Mouse (Mus musculus) 3T3-L1 (cell line): ENCODE results near the gene Ucma.
A peak's percentile ranks its signal among the peaks of the same experiment; 100 is the strongest.

ENCODE experiments used
- DNase-seq: peaks from one replicate; pipeline ENCODE4 v3.0.0-alpha.2; 2015; ENCODE audit warnings: low read depth, low spot score

The Ucma gene

GRCm38 (mm10) chr2:5001266-5001665, 25.3 kb downstream of the Ucma start:
- DNase-seq = no peak

DNA sequence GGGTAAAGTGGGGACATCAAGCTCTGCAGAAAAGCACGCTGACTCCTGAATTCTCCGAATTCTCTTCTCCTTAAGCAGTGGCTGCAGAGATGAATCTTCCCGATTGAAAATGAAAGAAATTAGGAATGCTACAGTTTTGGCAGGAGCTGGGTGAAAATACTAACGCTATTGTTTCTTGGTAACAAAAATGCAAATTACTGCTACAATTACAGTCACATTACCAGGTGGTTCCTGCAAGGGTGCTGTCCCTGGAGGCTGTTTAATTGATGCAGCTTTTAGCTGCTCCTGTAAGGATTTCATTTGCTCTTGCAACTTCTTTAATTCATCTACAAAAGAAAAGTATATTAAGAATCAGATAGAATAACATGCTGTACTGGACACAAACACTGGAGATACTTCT, 31.2 kb downstream of the Ucma start:
- no peak for DNase-seq

GRCm38 (mm10) chr2:5011898-5012490, 36.1 kb downstream of the Ucma start:
- peak; percentile 20 for DNase-seq

GRCm38 (mm10) chr2:5012491-5013324, 36.8 kb downstream of the Ucma start, which contains the start of gene Mcm10:
TSS of gene Mcm10 (minus strand) at chr2:5012791.
- peak; percentile 98 for DNase-seq

GRCm38 (mm10) chr2:5014616-5015015, 38.7 kb downstream of the Ucma start:
- no peak for DNase-seq

DNA sequence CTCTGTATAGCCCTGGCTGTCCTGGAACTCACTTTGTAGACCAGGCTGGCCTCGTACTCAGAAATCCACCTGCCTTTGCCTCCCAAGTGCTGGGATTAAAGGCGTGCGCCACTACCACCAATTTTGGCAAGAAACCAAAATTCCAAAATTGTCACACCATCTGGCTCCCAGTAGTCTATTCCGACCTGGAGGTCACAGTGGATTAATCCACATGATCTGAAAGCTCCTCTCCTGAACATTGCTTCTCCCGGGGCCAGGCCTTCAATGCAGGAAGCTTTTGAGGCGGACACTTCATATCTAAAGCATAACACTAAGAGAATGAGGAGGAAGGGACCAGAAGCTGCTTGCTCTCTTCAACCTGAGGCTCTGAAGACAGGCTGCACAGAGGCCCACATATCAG, 39.6 kb downstream of the Ucma start:
- DNase-seq = no peak

GRCm38 (mm10) chr2:5016922-5017321, 41.0 kb downstream of the Ucma start:
- no peak for DNase-seq

- no peak for DNase-seq
Observed at GRCm38 (mm10) chr2:5019708-5020107, 43.8 kb downstream of the Ucma start.

DNA sequence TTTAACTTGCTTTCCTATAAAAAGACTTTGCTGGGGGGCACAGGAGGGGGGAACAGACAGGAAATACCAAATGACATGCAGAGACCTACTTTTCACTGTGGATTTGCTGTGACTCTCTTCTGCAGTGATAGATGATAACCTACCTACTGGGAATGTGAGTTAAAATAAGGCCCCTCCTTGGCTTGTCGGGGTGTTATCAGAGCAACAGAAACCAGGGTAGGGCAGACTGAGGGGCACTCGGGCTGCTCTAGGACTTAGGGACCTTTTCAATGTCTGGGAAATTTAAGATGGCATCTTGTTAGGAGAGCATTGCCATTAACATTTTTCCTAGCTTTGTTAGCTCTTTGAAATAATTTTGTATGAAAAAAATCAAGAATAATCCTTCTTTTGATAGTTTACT, 47.4 kb downstream of the Ucma start:
- DNase-seq = no peak

DNA sequence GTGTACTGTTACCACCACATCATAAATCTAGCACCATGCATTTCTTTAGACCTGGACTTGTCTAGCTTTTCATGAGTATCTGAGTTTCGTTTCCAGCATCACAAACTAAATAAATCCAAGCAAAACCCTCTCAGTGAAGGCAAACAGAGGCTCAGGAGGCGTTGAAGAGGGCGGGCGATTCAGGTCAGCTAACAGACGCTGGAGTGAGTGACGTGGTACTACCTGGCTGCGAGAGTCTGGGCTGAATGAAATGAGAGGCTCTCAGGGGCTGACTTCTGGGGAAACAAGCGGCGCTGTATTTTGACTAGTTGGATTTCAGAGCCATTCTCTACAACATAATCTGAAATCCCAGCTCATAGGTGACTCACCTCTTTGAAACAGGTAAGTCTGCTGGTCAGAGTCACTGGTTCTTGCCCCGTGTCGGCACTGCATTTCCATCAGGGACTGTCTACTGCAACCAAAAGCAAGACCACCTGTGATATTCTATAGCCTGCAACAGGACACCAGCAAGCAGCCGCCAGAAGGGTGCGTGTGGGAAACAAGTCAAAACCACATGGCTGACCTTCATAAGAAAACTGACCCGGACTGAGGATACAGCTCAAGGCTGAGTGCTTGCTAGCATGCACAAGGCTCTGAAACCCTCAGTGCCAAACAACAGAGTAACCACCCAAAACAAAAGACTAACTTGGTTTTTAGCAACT, 47.9 kb downstream of the Ucma start:
- DNase-seq = no peak

DNA sequence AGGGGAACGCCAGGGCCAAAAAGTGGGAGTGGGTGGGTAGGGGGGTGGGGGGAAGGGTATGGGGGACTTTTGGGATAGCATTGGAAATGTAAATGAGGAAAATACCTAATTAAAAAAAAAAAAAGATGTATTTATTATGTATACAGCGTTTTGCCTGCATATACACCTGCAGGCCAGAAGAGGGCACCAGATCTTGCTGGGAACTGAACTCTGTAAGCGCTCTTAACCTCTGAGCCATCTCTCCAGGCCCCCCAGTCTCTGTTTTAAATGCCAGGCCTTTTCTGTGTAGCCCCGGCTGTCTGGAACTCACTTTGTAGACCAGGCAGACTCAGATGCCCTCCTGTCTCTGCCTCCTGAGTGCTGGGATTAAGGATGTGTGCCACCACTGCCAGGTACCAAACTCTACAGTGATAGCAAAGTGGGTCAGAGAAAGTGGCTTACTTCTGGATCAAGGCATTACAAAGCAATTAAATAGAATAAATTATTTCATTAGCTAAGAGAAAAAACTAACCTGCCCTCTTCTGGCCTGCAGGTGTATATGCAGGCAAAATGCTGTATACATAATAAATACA, 49.3 kb downstream of the Ucma start:
- peak; percentile 18 for DNase-seq

DNA sequence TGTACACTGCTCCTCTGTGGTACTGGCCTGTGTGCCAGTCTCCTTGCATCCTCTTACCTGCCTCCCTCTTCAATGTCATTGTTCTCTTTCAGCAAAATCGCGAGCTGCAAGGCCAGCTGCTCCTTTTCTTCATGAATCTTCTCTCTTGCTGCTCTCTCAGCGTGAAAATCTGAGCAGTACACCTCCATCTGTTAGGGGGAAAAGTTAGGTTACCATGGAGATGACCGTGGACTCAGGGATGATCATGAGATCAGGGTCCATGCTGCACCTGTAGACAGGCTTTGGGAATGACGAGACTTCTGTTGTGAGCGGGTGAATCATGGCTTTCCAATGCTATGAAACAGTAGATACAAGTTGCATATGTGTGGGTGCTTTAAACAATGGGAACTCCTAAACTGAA, 51.1 kb downstream of the Ucma start:
- no peak for DNase-seq

- no peak for DNase-seq
Observed at GRCm38 (mm10) chr2:5028047-5028446, 52.1 kb downstream of the Ucma start.

DNA sequence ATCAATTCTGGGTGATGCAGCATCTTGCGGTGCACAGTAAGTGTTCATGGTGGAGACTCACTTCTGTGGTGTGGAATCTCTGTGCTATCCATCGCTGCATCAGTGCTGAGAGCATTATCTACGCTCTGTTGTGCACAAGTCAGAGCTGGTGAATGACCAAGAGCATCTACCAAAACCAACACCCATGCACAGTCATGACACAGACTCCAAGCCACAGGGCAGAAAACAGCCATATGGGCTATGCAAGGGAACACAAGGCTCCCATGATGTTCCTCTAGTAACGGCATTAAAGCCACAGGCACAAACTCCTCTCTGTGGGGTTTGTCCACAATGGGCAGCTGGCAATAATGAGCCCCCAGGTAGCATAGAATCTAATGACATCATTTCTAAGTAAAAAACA, 53.9 kb downstream of the Ucma start:
- DNase-seq = no peak

- no peak for DNase-seq
Observed at GRCm38 (mm10) chr2:5031215-5031614, 55.3 kb downstream of the Ucma start.

GRCm38 (mm10) chr2:5032665-5033064, 56.7 kb downstream of the Ucma start:
- DNase-seq = no peak

DNA sequence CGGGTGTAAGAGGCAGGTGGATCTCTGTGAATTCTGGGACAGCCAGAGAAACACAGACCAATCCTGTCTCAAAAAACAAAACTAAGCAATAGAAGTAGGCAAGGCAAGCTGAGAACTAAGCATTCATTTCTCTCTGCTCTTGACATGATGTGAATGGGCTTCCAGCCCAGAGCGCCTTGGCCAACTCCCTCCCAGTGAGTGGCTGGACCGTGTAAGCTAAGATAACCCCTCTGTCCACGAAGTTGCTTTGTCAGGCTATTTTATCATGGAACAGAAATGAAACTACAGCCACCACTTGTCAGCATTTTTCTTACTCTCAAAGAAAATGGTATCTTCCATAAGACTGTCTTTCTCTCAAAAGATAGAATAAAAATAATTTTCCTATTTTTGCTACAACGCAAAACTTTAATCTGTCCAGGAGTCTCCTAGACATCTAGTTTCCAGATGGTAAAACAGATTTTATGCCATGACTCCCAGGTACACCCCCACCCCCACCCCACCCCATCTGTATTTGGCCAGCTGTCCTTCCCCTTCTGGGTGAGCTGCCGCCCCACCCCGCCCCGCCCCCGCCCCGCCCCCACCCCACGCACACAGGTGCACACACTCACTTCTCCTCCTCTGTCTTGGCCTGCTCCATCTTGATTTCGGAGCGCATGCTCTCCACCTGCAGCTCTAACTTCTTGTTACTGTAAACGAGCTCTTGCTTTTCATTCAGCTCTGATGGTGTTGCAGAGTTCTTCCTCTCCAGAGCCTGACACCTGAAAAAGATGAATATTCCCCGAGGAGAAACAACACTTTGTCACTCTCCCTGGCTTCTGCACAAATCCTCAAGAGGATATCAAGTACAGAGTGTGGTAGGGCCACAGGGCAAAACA, 57.9 kb downstream of the Ucma start:
- no peak for DNase-seq

GRCm38 (mm10) chr2:5034801-5035200, 58.9 kb downstream of the Ucma start:
- no peak for DNase-seq

- no peak for DNase-seq
Observed at GRCm38 (mm10) chr2:5035241-5035640, 59.3 kb downstream of the Ucma start.
